Mouse (Mus musculus) adrenal gland, postnatal 36 days (tissue): Measurements from ENCODE around the gene Dcp1a. TPM values are rescaled to one million over a fixed set of nuclear protein-coding genes. Genes with fewer than 3 reads are reported as not detected.
"Not testable (repeated sequence)": the region's sequence is repeated elsewhere in the genome, so short reads cannot be mapped to it uniquely, and the experiment has no call there.

Experiments used
- DNase-seq, 2 experiments: peaks; one replicate each; pipeline ENCODE4 v3.0.0; 2021; ENCODE audit warnings: mixed read lengths in 1 of 2
- total RNA-seq, 2 experiments: library from RNA; stranded (reverse); gene quantifications; 2 replicates each; pipeline ENCODE4 v1.2.3; 2021

Dcp1a gene
- total RNA-seq, 2 experiments from 2014 or later, result 26.1 to 27.0 TPM

DNA sequence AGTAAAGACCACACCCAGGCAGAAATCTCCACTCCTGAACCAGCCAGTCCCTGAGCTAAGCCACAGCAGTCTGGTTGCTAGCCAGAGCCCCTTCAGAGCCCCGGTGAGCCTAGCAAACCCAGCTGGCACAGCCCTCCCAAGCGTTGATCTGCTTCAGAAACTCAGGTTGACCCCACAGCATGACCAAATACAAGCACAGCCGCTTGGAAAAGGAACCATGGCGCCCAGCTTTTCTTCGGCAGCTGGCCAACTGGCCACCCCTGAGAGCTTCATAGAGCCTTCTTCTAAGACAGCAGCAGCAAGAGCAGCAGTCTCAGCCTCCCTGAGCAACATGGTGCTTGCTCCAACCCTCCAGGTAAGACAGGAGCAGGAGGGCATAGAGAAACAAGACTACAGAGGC lies 40.0 kb downstream of the Dcp1a start:
- no peak for DNase-seq

DNA sequence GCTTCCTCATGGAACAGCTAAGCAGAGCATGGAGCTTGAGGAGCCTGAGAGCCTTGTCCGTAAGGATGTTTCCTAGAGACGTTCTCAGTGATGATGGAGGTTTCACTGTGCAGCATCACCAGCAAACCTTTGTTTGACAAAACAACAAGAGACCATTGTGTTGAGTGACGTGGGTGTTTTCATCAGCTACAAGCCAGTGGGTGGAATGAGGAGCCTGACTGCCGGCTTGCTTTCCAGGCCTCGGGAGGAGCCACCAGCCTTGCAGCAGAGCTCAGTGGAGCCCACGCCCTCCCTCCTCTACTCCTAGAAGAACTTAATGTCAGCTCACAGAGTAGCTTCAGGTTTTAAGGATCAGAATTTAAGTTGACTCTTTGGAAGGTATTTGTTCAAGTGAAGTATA lies 44.0 kb downstream of the Dcp1a start:
- DNase-seq, result no peak

DNA sequence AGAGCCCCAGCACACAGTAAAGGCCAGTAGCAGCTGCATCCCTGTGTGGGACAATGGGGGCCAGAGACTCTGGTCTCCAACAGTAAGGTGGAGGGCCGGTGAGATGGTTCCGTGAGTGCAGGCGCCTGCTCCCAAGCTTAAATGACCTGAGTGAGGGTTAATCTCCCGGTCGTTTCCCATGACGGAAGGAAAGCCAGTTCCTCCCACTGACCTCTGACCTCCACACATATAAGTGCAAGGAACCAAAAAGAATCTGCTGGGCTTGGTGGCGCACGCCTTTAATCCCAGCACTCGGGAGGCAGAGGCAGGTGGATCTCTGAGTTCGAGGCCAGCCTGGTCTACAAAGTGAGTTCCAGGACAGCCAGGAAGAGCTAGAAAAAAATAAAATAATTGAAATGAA lies 49.1 kb downstream of the Dcp1a start:
- no peak for DNase-seq

DNA sequence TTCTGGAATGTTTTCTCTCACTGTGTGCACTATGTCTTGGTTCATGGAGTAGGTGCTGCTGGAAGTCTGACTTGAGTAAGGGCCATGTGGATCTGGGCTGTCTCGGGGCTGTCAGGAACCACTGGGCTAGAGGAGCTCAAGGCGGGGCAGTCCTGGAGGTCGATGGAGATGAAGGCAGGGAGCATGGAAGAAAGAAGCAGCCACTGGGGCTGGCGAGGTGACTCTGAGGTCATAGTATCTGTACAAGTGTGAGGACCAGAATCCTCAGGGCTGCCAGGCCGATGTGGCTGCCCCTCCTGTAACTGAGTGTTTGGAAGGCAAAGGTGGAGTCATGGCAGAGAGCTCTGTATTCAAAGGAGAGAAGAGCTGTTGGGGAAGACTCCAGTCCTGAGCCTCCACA lies 49.6 kb downstream of the Dcp1a start:
- DNase-seq, result no peak

DNA sequence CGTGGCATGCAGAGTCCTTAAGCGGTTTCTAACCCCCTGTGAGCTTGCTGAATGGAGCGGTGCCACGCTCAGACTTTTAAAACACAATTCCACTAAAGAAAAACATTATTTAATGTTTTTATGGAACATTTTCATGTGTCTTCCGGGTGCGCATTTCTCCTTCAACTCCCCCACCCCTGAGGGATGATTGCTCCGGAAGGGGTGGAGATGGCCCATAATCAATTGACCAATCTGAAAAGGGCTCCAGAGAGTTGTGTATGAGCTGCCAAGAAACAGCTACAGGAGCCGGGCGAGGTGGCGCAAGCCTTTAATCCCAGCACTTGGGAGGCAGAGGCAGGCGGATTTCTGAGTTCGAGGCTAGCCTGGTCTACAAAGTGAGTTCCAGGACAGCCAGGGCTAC lies 50.1 kb downstream of the Dcp1a start:
- DNase-seq, result no peak

DNA sequence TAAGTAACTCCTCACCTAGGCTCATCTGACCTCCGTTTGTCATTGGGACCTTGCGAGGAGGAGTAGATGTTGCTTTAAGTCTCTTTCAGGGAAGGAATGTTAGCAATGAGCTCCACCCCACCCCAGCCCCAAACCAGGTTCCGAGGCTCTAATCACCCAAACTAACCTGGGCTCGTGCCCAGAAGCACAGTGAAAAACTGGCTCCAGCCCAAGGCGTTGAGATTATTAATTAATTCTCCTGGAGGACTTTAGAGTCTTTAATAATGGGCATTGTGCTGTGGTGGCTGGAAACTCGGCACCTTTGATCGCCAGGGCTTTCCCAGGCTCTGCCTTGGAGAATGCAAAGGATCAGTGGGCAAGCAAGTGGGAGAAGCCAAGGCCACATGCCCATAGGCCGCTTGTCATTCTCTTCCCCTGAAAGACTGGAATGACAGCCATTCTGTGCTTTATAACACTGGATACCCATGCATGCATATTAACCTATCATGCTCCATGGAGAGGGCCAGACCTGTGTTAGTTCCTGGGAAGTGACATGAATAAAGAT lies 51.5 kb downstream of the Dcp1a start:
- DNase-seq, result no peak

DNA sequence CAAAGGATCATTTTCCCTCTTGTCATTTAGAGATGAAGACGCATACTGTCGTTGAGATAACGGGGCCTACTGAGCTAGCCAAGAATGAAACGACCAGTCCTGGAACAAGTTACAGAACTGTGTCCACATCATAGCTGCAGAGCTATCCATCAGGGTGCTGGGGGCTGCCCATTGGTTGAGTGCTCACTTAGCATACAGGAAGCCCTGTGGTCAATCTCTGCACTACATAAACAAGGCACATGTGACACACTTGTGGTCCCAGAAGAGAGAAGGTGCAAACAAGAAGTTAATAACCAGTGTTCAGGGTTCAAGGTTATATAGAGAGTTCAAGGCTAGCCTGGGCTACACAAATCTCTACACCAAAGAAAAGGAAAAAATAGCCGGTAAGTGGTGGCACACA lies 52.1 kb downstream of the Dcp1a start:
- no peak for DNase-seq

DNA sequence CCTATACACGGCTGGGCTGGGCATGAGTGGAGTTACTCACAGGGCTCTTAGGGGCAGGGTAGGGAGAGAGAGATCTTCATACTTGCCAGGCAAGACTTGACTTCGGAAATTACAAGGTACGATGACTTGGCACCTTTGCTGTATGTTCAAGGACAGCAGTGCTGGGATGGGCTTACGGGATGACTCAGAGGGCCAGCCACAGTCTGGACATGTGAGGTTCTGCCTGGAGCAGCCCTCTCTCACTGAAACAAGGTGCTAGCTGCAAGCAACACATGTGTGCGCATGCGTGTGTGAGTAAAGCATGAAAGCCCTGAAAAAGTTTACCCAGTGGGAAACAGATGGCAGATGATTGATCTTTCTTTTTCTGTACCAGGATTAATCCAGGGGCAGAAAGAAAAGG lies 52.6 kb downstream of the Dcp1a start:
- peak; percentile 61 to 70 for DNase-seq

DNA sequence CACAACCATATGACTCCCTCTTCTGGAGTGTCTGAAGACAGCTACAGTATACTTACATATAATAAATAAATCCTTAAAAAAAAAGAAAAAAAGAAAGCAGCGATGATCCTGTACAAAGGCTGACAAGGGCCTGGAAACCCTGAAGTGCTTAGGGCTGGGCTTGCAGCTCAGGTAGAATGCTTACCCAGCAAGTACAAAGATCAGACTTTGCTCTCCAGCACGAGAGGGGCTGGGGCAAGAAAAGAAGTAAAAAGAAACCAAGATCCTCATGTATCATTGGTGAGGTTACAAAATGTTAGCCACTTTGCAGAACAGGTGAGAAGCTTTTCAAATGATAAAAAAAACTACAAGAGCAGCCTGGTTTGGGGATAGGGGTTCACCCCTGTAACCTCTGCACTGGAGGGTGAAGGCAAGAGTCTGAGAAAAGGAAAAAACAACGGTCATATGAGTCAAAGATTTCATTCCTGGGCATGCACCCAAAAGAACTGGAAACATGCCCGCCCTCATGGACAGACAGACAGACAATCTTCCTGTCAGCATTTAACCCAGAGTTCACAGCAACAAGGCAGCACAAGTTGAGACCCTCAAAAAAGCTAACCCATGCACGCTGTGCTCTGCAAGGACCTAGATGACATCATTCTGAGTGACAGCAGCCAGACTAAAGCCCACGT lies 54.6 kb downstream of the Dcp1a start:
- DNase-seq, result peak; percentile 46 to 63

DNA sequence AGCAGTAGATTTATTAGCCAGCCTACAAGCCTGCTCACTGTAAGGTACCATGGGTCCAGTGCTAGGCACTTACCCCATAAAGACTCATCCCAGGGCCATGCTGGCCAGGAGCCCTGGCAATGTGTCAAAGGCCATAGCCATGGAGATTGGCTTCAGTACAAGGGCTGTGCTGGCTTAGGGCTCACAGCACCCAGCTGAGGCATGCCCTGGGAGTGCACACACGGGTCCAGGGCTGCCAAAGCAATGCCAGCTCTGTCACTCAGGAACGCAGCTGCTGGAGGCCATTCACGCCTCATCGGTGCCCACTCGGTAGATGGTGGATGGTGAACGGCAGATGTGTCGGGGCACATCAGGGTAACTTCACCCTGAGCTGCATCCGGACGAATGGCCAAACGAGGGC lies 62.2 kb downstream of the Dcp1a start:
- DNase-seq, result peak; percentile 94 to 97

DNA sequence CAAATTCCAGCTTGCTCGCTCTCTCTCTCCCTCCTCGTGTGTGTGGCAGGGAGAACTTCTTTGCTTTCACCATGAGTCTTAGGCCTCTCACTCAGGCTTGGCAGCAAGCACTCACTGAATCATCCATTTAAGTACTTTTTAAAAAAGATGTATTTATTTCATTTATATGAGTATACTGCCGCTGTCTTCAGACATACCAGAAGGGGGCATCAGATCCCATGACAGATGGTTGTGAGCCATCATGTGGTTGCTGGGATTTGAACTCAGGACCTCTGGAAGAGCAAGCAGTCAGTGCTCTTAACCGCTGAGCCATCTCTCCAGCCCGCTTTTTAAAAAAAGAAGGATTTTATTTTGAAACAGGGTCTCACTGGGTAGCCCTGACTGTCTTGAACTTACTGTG lies 64.0 kb downstream of the Dcp1a start:
- DNase-seq, result not testable (repeated sequence)

DNA sequence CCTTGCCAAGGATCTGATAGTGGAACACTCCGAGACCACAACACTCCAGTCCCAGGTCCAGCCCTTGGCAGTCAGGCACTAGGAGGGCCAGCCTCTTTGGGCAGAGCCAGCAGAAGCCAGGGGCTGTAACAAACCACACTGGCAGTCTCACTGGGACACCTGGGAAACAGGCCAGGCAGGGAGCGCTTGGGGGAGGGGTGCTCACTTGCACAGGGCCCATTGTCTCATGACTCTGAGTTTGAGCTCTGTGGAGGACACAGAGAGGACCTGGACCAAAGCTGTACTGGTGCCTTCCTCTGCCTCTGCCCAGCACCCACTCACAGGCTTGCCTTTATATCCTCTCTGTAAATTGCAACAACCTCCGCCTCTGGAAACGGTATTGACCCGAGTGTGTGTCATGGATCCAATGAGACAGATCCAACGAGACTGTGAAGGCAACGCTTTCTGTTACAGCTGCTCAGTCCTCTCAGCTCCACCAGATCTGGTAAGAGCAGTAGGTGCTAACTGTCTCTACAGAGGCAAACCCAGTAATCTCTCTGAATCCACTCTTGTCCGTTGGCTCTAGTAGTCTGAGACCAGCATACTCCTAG lies 68.9 kb downstream of the Dcp1a start, which contains the start of gene Tkt:
Gene Tkt, plus strand, starts transcription at position 229 of the 590 bp plus-strand sequence.
- peak; percentile 83 to 88 for DNase-seq

DNA sequence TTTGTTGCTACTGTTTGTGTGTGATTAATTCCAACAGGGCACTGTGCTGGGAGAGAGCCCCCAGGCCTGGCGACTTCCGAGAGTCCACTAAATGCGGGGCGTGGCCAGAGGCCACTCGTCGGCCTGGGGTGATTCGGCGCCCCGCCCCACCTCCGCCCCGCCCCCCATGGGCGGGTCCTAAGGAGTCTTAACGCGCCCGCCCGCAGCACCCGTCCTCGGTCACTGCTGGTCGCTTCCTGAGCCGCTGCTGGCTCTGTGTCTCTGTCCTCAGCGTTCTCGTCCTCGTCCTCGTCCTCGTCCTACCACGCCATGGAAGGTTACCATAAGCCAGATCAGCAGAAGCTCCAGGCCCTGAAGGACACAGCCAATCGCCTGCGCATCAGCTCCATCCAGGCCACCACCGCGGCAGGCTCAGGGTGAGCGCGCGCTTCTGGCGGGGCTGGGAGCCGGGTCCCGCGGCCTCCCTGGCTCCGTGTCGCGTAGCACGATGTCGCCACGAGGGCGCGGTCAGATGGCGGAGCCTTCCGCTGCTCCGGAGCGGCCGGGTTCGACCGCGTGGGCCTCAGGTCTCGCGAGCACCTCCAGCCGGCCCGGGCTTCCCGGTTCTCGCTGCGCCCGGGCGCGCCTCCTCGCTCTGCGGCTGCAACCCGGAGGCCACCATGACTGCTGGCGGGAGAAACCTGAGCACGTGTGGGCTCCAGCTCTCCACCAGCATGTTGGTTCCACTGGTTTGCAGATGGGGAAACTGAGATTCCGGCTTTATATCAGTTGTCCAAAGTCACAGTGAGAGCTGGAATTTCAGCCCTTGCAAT lies 69.8 kb downstream of the Dcp1a start:
- peak; percentile 96 to 98 for DNase-seq

DNA sequence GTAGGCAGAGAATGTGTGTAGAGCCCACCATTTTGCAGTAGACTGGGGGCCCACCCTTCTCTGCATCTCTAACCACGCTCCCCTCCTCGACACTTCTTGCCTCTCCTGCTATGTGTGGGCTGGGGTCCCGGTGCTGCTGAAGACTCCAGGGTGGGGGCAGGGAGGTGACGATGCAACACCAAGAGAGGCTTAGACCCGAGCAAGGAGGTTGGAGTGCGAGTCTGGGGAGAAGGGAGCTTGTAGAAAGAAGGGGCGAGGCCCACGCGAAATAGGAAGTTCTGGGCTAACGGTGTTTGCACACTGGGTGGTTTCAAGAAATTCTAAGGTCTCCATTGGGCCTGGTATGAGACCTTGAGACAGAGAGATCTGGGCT lies 70.4 kb downstream of the Dcp1a start:
- DNase-seq, result peak in 1 of 2 experiments; percentile 59

DNA sequence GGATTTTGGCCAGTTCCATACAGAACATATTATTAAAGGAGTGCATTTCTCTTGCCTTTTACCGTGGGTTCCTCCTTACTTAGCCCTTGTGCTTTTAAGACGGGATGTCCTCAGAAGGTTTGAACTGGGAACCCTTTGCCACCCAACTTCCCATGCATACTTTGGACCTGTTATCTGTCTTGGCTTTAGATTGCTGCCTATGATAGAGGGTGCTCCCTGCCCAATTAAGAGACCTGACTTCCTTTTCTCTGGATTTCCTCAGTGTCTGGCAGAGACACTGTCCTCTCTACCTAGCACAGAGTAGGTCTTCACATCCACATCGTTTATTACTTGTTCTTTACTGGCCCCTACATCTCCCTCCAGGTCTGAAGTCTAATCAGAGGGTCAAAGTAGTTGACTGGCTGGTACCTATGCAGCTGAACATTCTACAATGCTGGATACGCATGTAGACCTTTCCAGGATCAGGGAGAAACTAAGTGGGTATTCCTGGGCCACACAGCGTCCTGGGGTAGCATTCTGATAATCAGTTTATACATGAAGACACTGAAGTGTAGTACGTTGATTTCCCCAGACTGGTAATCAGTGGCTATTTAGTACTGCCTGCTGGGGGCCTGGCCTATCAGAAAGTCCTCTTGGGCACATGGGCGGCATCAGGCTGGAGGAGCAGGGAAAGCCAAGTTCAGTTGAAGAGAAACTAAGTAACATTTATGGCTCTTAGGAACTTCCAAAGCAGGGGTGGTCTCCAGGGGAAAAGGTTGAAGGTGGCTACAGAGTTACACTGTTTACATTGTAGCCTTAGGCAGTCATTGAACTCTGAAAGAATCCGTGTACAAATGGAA lies 71.1 kb downstream of the Dcp1a start:
- peak in 1 of 2 experiments; percentile 34 for DNase-seq

DNA sequence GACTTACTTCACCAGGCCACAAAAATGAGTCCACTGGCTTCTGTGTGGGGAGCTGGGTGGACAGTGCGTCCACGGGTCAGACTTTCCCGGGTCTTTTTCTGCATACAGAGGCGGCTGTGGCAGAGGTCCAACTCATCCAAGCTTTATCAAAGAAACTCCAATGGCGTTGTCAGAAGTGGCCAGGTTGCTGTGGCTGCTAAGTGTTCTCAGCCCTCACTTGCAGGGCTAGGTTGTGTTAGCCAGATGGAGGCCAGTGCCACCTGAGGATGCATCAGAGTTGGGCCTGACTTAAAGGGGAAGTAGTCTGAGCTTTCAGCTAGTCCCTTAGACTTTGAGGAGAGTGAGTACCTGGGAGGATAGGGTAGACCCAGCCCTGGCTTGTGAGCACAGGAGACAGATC lies 72.2 kb downstream of the Dcp1a start:
- DNase-seq, result peak; percentile 48 to 49

DNA sequence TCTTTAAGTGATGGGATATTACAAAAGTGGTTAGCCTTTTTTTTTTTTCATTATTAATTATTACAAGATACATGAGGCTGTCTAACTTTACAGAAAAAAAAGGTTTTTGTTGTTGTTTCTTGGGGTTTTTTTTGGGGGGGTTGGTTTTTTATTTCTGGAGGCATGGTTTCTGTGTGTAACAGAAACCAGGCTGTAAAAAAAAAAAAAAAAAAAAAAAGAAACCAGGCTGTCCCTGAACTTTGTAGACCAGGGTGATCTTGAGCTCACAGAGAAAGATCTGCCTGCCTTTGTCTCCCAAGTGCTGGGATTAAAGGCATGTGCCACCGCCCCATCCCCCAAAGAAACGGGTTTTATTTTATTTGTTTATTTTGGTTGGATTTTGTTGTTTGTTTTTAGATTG lies 72.6 kb downstream of the Dcp1a start:
- peak in 1 of 2 experiments; percentile 1 for DNase-seq

DNA sequence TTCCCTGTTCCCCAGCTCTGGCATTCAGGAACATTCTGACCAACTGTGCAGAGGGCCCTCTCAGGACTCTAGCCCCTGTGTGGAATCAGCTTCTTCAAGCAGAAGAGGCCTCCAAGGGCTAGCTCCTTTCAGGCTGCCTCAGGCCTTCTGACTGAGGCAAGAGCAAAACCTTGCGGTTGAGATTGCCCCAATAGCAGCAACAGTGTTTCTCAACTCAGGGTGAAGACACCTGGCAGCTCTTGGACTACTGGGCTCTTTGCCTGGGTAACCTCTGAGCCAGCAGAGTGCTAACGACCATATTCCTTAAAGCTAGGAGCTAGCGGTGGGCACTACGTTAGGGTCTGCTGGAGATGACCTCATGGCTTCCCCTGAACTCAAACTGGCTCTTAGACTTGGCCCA lies 73.8 kb downstream of the Dcp1a start:
- DNase-seq, result peak; percentile 29 to 58

DNA sequence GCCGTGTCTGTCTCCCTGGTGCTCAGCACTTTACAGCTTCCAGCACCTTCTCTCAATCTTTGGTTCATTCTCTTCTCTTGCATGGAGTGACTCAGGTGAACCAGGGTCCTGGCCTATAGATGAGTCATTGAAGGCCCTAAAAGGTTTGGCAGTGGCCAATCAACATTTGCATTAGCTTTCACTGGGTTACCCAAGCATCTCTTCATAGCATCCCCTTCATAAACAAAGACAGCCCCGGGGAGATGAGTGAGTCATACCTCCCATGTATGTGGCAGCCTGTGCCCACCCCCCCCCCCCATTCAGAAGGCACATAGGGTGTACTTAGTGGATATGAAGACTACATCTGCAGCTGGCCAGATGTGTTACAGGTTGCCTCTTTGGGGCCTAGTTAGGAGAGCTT lies 77.3 kb downstream of the Dcp1a start:
- no peak for DNase-seq

DNA sequence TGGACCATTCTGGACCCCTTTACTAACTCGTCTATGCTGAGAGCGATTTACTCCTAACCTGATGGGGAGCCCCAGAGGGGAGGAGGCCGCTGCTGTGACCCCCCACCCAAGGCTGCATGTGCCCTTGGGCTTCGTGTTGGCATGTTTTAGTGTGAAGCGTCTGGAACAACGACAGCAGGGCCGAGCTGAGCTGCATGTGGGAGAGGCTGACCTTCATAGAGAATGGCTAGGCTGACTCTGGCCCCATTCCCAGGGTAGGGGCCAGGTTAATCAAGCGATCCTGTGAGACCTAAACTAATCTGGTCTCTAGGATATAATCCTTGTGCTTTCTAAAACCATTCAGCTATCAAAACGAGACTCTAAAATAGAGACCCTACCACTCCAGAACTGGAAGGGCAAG lies 78.4 kb downstream of the Dcp1a start:
- DNase-seq, result peak; percentile 52 to 54

DNA sequence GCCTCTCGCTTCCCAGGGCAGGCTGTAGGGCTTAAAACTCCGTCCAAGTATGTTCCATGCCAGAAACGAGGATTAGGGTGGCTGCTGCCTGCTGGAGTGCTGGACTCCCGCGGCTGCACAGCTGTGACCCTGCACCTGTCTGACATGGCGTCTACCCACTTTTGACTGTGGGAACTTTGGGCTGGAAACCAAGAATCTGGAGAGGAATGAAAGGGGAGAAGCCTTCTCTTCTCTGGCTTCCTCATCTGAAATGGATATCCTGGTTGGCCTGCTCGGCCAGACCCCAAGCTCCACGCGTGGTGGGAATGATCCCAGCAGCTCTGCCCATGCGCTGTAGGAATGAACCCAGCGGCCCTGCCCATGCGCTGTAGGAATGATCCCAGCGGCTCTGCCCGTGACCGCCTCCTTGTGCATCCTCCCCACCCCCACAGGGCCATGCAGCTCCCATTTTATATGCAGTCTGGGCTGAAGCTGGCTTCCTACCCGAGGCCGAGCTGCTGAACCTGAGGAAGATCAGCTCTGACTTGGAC lies 80.1 kb downstream of the Dcp1a start:
- no peak for DNase-seq
